Mouse (Mus musculus) A20 (cell line): ENCODE measurements around the gene Spock2.
A peak's percentile ranks its signal among the peaks of the same experiment; 100 is the strongest.
"Not testable (repeated sequence)": the region's sequence is repeated elsewhere in the genome, so short reads cannot be mapped to it uniquely, and the experiment has no call there.

Source experiments
- DNase-seq: peaks from one replicate; pipeline ENCODE4 v3.0.0-alpha.2; 2011; ENCODE audit warnings: low read depth, low spot score

Gene Spock2

DNA sequence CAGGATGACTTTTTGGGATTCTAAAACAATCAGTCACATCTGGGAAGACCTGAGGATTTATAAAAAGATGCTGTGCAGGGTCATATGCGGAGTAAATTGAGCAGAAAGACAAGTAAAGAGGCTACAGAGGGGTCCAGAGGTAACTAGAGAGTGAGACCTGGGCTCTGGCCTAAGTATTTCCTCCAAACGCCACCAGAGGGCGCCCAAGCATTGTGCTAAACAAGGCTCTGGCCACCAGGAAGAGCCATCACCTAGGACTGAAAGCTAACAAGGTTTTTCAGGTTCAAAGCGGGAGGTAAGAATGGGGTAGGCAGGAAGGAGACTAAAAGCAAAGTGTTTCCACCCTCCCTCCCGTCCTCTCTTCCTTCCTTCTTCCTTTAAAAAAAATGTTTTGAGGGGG is 42.1 kb downstream of the Spock2 start:
- DNase-seq: peak; percentile 87

DNA sequence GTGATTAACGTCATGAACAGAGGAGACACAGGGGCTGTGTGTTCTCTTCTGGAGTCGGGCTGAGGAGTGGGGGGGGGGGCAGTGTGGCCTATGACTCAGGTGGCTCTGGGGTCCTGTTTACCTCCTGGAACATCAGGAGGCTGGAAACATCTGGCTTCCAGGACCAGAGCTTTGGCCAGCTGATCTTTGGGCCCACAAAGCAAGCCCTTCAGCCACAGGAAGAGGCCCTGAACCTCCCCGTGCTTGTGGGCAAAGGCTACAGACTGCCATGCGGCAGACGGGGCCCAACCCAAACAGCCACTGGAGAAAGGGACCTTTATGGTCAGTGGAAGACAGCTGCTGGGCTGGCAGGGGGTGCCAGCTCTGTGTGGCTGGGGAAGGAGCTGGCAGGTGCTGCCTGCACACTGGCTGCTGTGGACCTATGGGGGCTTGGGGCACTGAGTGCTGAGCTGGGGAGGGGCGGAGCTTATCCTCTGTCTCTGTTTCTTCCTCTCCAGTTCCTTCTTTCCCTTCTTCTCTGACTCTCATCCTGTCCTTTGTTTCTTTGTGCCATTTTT is 45.2 kb downstream of the Spock2 start:
- DNase-seq: peak; percentile 61

DNA sequence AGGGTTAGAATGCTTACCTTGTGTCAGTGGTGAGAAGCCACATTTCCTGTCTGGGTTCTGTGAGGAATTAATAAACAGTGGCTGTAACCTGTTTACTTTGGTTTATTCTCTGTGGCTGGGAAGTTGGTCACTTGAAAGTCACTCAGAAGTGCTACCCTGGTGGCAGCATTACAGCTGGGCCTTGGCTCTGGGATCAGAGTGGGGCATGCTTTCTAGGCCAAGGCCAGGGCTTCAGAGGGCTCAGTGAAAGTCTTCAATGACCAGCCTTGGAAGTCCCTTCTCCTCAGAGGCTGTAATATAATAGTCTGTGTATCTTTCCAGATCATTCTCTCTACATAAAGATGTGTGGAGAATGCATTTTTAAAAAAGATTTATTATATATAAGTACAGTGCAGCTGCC is 50.0 kb downstream of the Spock2 start:
- DNase-seq: no peak

DNA sequence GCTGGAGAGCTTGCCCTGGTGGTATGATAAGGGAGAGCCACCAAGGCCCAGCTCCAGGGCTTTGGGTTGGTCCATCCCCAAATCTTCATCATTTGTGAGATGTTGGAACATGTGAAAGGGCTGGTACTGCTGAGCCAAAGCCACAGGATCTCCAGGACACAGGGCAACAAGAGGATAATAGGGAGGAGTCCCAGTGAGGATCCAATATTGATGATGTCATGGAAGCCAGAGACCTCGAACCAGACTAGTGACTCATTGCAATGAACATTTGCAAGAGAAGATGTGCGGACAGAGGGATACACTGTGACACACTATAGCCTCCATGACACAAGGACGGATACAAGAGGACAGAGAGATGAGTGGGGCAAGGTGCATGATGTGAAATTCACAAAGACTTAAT is 52.1 kb downstream of the Spock2 start:
- no peak for DNase-seq

DNA sequence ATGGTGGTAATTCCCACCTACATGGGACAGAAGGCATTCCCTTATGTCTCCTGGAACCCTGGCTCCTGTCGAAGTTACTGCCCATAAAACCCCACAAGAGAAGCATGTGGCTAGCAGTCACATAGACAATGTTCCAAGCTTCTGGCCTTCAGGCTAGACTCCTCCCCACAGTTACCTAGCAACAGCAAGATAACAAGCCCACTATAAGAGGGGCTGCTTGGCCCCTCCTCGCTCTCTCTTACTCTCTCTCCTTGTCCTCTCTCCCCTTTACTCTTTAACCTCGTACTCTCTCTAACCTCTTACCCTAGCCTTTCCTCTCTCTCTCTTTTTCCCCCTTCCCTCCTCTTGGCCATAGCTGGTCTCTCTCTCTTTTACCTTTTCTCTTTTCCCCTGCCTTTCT is 55.4 kb downstream of the Spock2 start:
- peak; percentile 72 for DNase-seq

DNA sequence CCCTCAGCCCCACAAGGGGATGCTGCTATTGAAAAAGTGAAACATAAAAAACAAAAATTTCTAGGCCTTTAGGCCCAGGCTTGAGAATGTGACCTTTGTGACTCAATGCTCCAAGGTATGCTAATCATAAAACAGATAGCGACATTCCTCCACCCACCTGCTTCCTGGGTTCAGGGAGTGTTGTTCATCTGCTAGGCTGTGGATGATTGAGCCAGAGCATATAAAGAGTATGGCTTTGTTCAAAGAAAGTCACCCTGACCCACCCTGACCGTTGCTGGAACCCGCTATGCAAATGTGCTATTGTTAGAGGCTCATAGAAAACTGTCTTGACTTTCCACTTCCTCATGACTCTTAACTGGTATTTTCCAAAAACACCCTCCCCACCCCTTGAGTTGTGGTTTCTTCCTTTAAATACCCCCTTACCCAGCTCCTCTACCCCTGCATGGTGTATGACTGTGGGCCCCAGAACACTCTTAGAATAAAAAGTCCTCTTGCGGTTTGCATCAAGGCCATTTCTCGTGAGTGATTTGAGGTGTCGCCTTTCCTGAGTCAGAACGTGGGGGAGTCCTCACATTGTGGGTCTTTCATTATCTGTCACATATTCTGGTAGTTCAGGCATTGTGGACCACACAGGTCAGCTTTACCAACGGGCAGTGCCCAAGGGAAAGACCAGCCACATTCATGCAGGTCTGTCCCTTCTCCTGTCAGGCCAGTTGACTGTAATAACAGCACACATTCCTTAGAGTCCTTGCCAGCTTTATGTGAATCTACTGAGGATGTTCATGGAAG is 56.4 kb downstream of the Spock2 start:
- DNase-seq: peak; percentile 92

DNA sequence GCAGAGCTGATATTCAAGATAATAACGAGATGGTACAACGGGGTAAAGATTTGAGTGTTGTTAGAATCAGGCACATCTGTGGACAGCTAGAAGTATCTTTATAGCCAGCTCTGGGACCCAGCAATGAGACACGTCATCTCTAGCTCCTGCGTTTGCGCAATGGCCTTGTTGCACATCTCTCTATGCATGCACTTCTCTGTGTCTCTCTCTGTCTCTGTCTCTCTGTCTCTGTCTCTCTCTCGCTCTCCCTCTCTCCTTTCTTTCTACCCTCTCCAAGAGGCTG is 56.9 kb downstream of the Spock2 start:
- DNase-seq: peak; percentile 85

DNA sequence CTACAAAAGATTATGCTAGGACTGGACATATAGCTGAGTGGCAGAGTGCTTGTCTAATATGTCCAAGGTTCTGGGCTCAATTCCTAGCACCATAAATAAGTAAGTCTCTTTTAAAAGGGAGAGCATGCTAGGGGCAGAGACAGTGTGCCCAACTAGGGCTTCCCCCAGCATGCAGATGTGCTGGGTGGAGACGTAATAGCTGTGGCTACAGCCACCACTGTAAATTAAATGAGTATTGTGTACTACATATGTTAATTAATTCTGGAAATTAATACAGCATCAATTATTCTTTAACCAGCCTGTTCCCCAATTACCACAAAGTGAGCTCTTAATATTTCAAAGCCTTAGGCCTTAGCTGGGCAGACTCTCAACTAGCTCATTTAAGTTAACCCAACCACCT is 58.9 kb downstream of the Spock2 start:
- DNase-seq: peak; percentile 54

DNA sequence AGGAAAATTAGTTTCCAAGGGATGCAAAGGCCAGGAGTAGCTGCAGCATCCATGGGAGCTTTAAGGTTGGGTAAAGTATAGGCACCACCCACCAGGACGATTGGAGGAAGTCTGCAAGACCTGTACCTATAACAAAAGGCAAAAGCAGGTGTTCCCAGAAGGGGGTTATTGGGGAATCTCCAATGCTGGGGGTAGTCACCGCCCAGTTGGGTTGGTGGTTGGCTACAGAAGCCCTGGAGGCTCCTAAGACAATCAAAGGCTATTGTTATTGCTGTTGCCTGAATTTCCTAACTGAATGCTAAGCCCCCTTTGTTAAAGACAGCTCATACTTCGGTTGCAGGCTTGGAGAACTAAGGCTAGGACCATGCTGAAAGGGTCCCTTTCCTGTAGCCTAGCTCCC is 60.0 kb downstream of the Spock2 start:
- DNase-seq: no peak

DNA sequence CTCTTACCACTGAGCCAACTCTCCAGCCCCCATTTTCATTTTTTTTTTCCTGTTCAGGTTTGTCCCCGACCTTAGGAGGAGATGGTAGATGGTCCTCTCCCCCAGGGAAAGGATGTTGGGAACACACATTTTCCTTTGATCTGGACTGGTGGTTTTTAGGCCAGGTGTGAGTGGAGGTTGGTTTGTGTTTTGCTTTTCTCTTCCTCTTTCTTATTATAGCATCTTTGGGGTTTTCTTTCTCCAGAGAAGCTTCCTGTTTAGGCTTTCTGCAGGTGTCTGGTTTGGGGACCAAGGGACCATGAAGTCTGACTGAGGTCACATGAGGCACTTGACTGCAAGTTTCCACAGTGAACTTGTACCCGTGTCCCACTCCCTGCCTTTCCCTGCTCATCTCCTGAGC is 62.3 kb downstream of the Spock2 start:
- peak; percentile 91 for DNase-seq

DNA sequence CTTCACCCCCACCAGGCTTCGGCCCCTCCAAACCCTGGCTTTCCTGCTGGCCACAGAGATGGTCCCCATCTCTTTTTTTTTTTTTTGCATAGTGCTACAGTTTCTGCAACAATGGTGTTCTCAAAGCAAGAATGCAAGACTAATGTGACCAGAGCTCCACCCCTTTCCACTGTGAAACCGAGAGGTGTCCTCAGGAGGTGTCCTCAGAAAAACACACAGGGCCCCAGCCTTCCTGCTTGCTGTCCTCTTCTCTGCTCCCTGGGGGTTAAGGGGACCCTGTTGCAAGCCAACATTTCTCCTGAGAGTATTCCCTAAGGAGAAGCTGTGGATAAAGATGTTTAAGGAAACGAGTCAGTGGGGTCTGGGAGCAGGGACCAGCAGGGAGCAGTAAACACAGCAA is 62.9 kb downstream of the Spock2 start:
- DNase-seq: peak; percentile 91

DNA sequence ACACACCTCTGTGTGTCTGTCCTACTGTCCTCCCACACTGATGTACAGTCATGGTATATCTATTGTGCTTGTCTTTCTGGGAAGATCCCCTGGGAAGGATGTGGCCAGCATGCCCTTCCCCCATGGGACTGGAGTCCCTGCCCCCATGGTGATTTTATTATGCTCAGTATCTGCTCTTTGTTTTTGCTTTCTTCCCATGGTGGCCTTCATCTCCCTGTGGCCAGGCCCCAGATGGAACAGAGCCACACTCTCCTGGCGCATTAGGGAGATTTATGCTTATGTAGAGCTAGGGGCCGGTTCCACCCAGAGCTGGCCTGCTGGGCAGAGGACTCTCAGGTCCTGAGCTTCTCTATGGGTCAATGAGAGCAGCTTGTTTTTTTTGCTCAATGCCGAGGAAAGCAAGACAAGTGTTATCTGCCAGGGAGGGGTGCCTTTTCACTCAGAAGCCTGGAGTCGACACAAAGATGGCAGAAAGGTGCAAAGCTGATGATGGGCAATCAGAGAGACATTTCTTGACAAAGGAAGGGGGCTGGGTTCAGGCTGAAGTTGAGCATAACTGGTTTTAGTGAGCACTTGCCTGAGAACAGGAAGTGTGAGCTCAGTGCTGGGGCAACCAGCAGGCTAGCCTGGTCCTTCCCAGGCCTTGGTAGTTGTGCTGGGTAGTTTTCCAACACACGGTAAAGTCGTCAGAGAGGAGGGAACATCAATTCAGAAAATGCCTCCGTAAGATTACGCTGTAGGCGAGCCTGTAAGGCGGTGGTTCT is 64.5 kb downstream of the Spock2 start:
- peak; percentile 72 for DNase-seq

DNA sequence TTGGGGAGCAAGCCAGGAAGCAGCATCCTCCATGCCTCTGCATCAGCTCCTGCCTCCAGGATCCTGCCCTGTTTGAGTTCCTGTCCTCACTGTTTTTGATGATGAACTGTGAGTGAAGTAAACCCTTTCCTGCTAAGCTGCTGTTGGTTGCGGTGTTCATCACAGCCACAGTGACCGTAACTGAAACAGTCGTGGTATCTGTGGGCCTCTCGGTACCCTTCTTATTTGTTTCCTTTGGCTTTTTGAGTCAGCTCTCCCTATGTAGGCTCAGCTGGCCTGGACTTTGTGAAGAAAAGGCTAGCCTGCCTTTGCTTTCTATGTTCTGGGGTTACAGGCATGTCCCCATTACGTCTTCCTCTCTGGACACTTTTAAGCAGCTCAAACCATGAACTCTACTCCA is 65.3 kb downstream of the Spock2 start:
- DNase-seq: peak; percentile 57

DNA sequence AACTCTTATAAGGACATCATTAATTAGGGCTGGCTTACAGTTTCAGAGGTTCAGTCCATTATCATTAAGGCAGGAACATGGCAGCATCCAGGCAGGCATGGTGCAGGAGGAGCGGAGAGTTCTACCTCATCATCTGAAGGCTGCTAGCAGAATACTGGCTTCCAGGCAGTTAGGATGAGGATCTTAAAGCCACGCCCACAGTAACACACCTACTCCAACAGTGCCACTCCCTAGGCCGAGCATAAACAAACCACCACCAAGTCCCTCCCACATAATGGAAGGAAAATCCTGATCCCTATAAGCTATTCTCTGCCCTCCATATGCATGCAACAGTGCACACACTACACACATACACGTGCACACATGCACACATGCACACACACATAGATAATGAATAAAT is 66.3 kb downstream of the Spock2 start:
- peak; percentile 54 for DNase-seq

DNA sequence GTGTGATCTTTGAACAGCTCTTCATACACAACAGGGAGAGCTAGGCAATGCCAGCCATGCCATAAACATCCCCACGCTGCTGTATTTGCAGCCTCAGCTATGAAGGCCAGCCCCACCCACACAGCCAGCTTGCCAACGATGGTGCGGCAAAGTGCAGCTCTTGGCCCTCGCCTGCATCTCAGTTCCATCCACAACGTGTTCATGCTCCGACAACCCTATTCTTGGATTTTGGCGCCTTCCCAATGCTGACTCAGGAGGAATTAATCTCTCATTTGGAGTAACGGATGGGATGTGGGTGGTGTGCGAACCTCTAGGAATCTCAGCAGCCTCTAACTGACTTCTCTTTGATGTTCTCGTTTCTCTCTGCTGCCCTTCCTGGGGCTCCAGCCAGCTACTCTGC is 67.0 kb downstream of the Spock2 start:
- DNase-seq: no peak

DNA sequence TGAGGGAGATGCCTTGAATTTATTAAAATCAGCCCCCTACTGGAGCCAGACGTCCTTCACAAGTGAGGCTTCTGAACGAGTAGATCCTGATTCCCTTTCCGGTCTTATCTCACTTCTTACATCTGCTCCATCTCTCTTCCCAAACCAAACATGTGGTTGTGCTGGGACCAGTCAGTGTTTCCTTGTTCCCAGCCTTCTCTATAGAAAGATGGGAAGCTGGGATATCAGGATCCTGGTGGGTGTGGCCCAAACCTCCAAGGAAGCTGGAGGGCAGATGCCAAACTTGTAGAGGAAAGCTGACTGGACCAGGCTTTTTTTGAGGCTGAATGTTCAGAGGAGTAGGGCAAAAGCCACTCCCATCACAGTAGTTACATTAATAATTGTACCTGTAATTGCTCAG is 68.5 kb downstream of the Spock2 start:
- no peak for DNase-seq

DNA sequence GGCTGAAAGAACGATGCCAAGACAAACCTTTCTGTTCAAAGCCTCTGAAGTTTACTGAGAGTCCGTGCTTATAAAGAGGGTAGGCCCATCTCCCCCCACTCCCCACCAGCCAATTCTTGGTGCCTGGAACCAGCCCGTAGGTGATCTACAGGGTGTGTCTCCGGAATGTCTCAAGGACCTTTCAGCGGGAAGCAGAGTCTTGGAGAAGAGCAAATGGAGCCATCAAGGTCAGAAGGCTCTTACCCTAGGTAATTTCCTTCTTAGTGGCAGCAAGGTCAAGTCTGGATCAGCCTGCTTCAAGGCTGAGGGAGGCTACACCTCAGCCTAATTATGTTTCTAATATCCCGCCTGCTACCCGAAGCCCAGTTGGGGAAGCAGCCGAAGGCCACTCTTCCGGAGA is 69.3 kb downstream of the Spock2 start:
- DNase-seq: not testable (repeated sequence)
